11 mouse cellular contexts compared by ENCODE assay signal in the genomic region with DNA sequence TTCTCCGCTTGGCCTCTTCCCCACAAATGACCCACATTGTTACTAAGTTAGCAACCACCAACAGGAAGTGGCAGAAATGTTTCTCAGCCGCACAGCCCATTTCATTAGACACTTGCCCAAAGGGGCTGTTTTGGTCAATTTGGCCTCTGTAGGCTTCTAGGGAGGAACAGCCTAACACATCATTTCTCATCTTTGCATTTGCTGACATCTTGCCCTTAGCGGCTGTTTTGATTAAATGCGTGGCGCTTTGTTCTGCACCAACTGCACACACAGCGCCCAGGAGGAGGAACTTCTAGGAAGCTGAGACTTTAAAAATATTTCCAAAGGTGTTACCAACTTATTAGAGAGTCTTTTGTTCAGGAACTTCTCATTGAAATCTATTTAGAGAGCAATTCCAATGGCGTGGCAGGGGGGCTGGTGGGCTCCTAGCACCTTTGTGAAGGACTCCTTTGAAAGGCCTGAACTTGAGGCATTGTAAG. TPM values are rescaled to one million over a fixed set of nuclear protein-coding genes. Genes with fewer than 3 reads are reported as not detected.
DNase-seq lines count a peak whose midpoint lies in the region; ATAC-seq and TF ChIP-seq lines count a peak whose summit lies in the region.
"Had no signal": no experiment of that assay in that cellular context is flagged by ENCODE, and none has a peak within 500 bp of the region (broad histone marks: within the 10 kb centered on the region; RNA-seq: fewer than 3 reads in every experiment).

No protein-coding gene starts in this region.

- no peaks in the 10 kb centered on the region for H3K9me3 ChIP-seq in kidney, postnatal 0 days (replicated peaks; ENCODE audit: low read length)
- no peaks in the 10 kb centered on the region for H3K9me3 ChIP-seq in forebrain, embryonic 12.5 days
- H3K9me3 ChIP-seq in lung, embryonic 15.5 days: no peaks in the 10 kb centered on the region

- H3K9ac ChIP-seq in kidney, postnatal 0 days (ENCODE audit: low read depth, low read length): no peak overlapping the region
- peak overlapping the region; percentile 36; the same call in 1 of the 2 replicates for H3K9ac ChIP-seq in forebrain, embryonic 12.5 days
- no peak overlapping the region for H3K9ac ChIP-seq in lung, embryonic 15.5 days

- TF ChIP-seq CTCF in kidney, postnatal 0 days (IDR thresholded peaks at IDR 0.05; ENCODE audit: low read depth): no peak

- H3K27me3 ChIP-seq in kidney, postnatal 0 days (ENCODE audit: insufficient read depth, low read length): no peaks in the 10 kb centered on the region
- no peaks in the 10 kb centered on the region for H3K27me3 ChIP-seq in forebrain, embryonic 12.5 days
- H3K27me3 ChIP-seq in lung, embryonic 15.5 days: no peaks in the 10 kb centered on the region
- H3K27me3 ChIP-seq: CH12.LX had no signal

- ATAC-seq in kidney, postnatal 0 days (replicated peaks; ENCODE audit: low FRiP score, low read depth): no peak
- no peak for ATAC-seq in forebrain, embryonic 12.5 days (ENCODE audit: low FRiP score)
- ATAC-seq in lung, embryonic 15.5 days (ENCODE audit: borderline replicate concordance, extremely low read depth, low FRiP score, low TSS enrichment): peak; percentile 27; the same call in 1 of the 2 replicates
- ATAC-seq: inflammation-experienced regulatory T-cells, adult 6 months had no signal

- peaks cover 29% of the 10 kb centered on the region for H3K4me1 ChIP-seq in kidney, postnatal 0 days (replicated peaks; ENCODE audit: insufficient read depth, low read length)
- H3K4me1 ChIP-seq in forebrain, embryonic 12.5 days: peaks cover 58% of the 10 kb centered on the region
- H3K4me1 ChIP-seq in lung, embryonic 15.5 days: peaks cover 33% of the 10 kb centered on the region

- no peak overlapping the region for H3K4me3 ChIP-seq in kidney, postnatal 0 days (replicated peaks; ENCODE audit: low read depth, low read length)
- no peak overlapping the region for H3K4me3 ChIP-seq in forebrain, embryonic 12.5 days (replicated peaks)
- no peak overlapping the region for H3K4me3 ChIP-seq in lung, embryonic 15.5 days

- H3K4me2 ChIP-seq in kidney, postnatal 0 days (ENCODE audit: low read length): no peak overlapping the region
- peak overlapping the region; percentile 45 for H3K4me2 ChIP-seq in forebrain, embryonic 12.5 days
- no peak overlapping the region for H3K4me2 ChIP-seq in lung, embryonic 15.5 days

- no peak for DNase-seq in kidney, postnatal 0 days (ENCODE audit: low spot score)
- no peak for DNase-seq in kidney, adult 8-10 months
- DNase-seq in neural tube, embryonic 10.5 days (ENCODE audit: extremely low spot score, low spot score): peak; percentile 33
- no peak for DNase-seq in gastrocnemius, adult 8-10 months (ENCODE audit: low spot score in 2 of 2)
- no peak for DNase-seq in layer of hippocampus, adult 18-20 months (ENCODE audit: low spot score in 2 of 2)
- no peak for DNase-seq in thymus, postnatal 0 days (ENCODE audit: low spot score)
- DNase-seq: right cerebral cortex, adult 18-20 months had no signal

- H3K36me3 ChIP-seq in kidney, postnatal 0 days (ENCODE audit: insufficient read depth, low read length): no peaks in the 10 kb centered on the region
- peaks cover 12% of the 10 kb centered on the region for H3K36me3 ChIP-seq in forebrain, embryonic 12.5 days (replicated peaks)
- 0 out of 2 replicates have a peak, but pooled peaks cover 6% of the 10 kb centered on the region for H3K36me3 ChIP-seq in lung, embryonic 15.5 days

- peak overlapping the region; percentile 77 for H3K27ac ChIP-seq in kidney, postnatal 0 days
- H3K27ac ChIP-seq in forebrain, embryonic 12.5 days: peak overlapping the region; percentile 94
- no peak overlapping the region for H3K27ac ChIP-seq in lung, embryonic 15.5 days

- 52% methylated on average over 7 of the region's 7 CpGs for WGBS in kidney, postnatal 0 days
- WGBS in forebrain, embryonic 12.5 days: 5% methylated on average over 7 of the region's 7 CpGs
- 39% methylated on average over 7 of the region's 7 CpGs for WGBS in lung, embryonic 15.5 days

RNA-seq across cellular contexts. Expression of gene Plpp3, which starts 12.0 kb away (rescaled TPM):
- polyA plus RNA-seq in kidney, postnatal 0 days (2015; fragmentation: Nextera tagmentation; extraction: Ambion mirVana): 77.4 and 79.6 TPM in 2 replicates
- polyA plus RNA-seq in forebrain, embryonic 12.5 days (2016; fragmentation: Nextera tagmentation; extraction: Ambion mirVana): 84.9 and 90.4 TPM in 2 replicates
- 78.4 and 85.4 TPM in 2 replicates for polyA plus RNA-seq in lung, embryonic 15.5 days (2015; fragmentation: Nextera tagmentation; extraction: Ambion mirVana)
- total RNA-seq in gastrocnemius, adult 8-10 months (2022): 10 to 100 TPM; 26.5 to 55.1 (median 45.2) TPM
- total RNA-seq in layer of hippocampus, adult 18-20 months (2021): 100 to 1,000 TPM; 206 to 214 TPM
- polyA plus RNA-seq in thymus, postnatal 0 days (2015; fragmentation: Nextera tagmentation; extraction: Ambion mirVana): 22.5 and 22.7 TPM in 2 replicates

RNA-seq across cellular contexts. Expression of gene Prkaa2, which starts 59.4 kb away (rescaled TPM):
- 14.0 and 15.3 TPM in 2 replicates for polyA plus RNA-seq in kidney, postnatal 0 days (2015; fragmentation: Nextera tagmentation; extraction: Ambion mirVana)
- polyA plus RNA-seq in forebrain, embryonic 12.5 days (2016; fragmentation: Nextera tagmentation; extraction: Ambion mirVana): 5.5 and 6.3 TPM in 2 replicates
- 1.7 and 2.4 TPM in 2 replicates for polyA plus RNA-seq in lung, embryonic 15.5 days (2015; fragmentation: Nextera tagmentation; extraction: Ambion mirVana)
- 100 to 1,000 TPM; 137 to 175 (median 164) TPM for total RNA-seq in gastrocnemius, adult 8-10 months (2022)
- 10 to 100 TPM; 16.8 to 17.9 TPM for total RNA-seq in layer of hippocampus, adult 18-20 months (2021)
- polyA plus RNA-seq in thymus, postnatal 0 days (2015; fragmentation: Nextera tagmentation; extraction: Ambion mirVana): 0.77 and 0.94 TPM in 2 replicates
- polyA plus RNA-seq: inflammation-experienced regulatory T-cells, adult 6 months had no signal
